Mouse (Mus musculus) forebrain, embryonic 16.5 days (tissue): Measurements from ENCODE around the gene Eno3. TPM values are rescaled to one million over a fixed set of nuclear protein-coding genes. Genes with fewer than 3 reads are reported as not detected.

ENCODE experiments used
- ATAC-seq: fragments of 200-750 bp; cut with Nextera tagmentation; 2 replicates; pipeline ENCODE4 v1.8.0; 2017; ENCODE audit warnings: mild to moderate bottlenecking, moderate library complexity
- H3K27ac ChIP-seq: fragments of 300-500 bp; sonication (generic); 2 replicates; pipeline ENCODE4 v1.5.1; 2014; ENCODE audit warnings: low read length, control low read depth
- H3K27me3 ChIP-seq: fragments of 300-500 bp; sonication (generic); replicated peaks from 2 replicates; pipeline ENCODE4 v1.6.1; 2014; ENCODE audit warnings: low read length; ENCODE audit not compliant: control insufficient read depth, insufficient read depth
- H3K36me3 ChIP-seq: fragments of 300-500 bp; sonication (generic); 2 replicates; pipeline ENCODE4 v1.6.1; 2014; ENCODE audit not compliant: control insufficient read depth, insufficient read depth
- H3K4me1 ChIP-seq: fragments of 300-500 bp; sonication (generic); replicated peaks from 2 replicates; pipeline ENCODE4 v1.6.1; 2014; ENCODE audit warnings: low read length; ENCODE audit not compliant: control insufficient read depth, insufficient read depth
- H3K4me2 ChIP-seq: fragments of 300-500 bp; sonication (generic); 2 replicates; pipeline ENCODE4 v1.6.1; 2014; ENCODE audit warnings: mild to moderate bottlenecking, low read length, control low read depth
- H3K4me3 ChIP-seq: fragments of 300-500 bp; sonication (generic); replicated peaks from 2 replicates; pipeline ENCODE4 v1.5.1; 2014; ENCODE audit warnings: mild to moderate bottlenecking, low read length, control low read depth
- H3K9ac ChIP-seq: fragments of 300-500 bp; sonication (generic); replicated peaks from 2 replicates; pipeline ENCODE4 v1.6.1; 2014; ENCODE audit warnings: low read depth, low read length, control low read depth
- H3K9me3 ChIP-seq: fragments of 300-500 bp; sonication (generic); 2 replicates; pipeline ENCODE4 v1.6.1; 2016; ENCODE audit warnings: low read length; ENCODE audit not compliant: control insufficient read depth
- WGBS: fragments of 180-500 bp; shearing (Covaris S2); extraction: QIAGEN DNeasy Blood & Tissue Kit; methylation state at CpG from one replicate; pipeline ENCODE4 v1.1.7; 2014; 5-methylcytosine and 5-hydroxymethylcytosine counted together
- polyA plus RNA-seq: library from polyadenylated mRNA; unstranded; fragments of >200 nt; fragmentation: Nextera tagmentation; extraction: Ambion mirVana; gene quantifications from 2 replicates; pipeline ENCODE4 v1.2.1, GENCODE M21; 2015

Eno3 gene
- polyA plus RNA-seq, 1 experiment from 2014 or later = 6.5 TPM

DNA sequence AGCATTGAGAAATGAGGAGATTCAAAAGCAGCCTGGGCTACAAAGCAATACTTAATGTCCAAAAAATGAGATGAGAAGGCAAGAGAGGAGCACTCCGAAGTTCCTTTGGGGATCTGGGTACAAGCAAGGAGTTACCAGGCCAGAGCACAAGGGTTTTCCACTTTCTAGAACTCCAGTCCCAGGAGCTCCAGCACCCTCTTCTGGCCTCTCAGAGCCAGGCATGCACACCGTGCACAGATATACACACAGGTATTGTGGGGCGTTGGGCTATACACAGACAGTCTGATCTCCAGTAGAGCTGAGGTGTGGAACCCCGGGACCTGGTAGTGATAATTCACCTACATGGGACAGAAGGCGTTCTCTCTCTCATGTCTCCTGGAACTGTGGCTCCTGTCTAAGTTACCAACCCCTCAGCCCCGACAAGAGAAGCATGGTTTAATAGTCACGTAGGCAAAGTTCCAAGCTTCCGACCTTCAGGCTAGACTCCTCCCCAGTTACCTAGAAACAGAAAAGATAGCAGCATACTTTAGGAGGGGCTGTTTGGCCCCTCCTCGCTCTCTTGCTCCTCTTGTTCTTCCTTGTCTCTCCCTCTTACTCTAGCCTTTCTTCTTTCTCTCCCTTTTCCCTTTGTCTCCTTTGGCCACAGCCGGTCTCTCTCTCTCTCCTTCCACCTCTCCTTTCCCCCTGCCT is 33.8 kb upstream of the Eno3 start:
- ATAC-seq = no peak
- Histone ChIP-seq H3K4me1 (no peaks in the 10 kb centered on the region), H3K9ac (no peak overlapping the region), H3K9me3 (no peaks in the 10 kb centered on the region), H3K36me3 (no peaks in the 10 kb centered on the region), H3K4me3 (no peak overlapping the region), H3K27ac (no peak overlapping the region), H3K4me2 (no peak overlapping the region), H3K27me3 (no peaks in the 10 kb centered on the region)
- 80% methylated on average over 10 of the region's 10 CpGs for WGBS

- Histone ChIP-seq H3K36me3 (no peaks in the 10 kb centered on the region), H3K4me3 (no peak overlapping the region), H3K27me3 (no peaks in the 10 kb centered on the region), H3K9me3 (no peaks in the 10 kb centered on the region), H3K4me1 (no peaks in the 10 kb centered on the region), H3K27ac (no peak overlapping the region), H3K9ac (no peak overlapping the region), H3K4me2 (no peak overlapping the region)
- no peak for ATAC-seq
- 46% methylated on average over 4 of the region's 4 CpGs for WGBS
Measured at GRCm38 (mm10) chr11:70625473-70625872, 31.5 kb upstream of the Eno3 start.

DNA sequence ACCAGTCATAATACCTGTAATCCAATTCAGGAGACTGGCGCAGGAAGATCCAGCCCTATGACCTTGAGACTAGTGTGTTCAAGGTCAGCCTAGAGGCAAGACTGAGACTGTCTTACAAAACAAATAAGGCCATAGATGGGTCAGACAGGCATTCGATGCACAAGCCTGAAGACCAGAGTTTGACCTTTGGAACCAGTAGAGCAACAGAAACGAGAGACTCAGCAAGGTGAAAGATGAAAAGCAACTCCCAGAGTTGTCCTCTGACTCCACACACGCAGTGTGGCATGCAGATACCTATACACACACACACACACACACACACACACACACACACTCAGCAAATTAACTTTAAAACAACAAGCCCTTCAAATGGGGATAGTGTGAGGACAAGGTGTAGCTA is 30.1 kb upstream of the Eno3 start:
- no peaks in the 10 kb centered on the region for H3K9me3 ChIP-seq
- 72% methylated on average over 4 of the region's 4 CpGs for WGBS
- H3K9ac ChIP-seq = no peak overlapping the region
- H3K36me3 ChIP-seq = no peaks in the 10 kb centered on the region
- no peaks in the 10 kb centered on the region for H3K27me3 ChIP-seq
- no peak overlapping the region for H3K4me2 ChIP-seq
- no peak for ATAC-seq
- H3K4me3 ChIP-seq = no peak overlapping the region
- no peak overlapping the region for H3K27ac ChIP-seq
- H3K4me1 ChIP-seq = no peaks in the 10 kb centered on the region

DNA sequence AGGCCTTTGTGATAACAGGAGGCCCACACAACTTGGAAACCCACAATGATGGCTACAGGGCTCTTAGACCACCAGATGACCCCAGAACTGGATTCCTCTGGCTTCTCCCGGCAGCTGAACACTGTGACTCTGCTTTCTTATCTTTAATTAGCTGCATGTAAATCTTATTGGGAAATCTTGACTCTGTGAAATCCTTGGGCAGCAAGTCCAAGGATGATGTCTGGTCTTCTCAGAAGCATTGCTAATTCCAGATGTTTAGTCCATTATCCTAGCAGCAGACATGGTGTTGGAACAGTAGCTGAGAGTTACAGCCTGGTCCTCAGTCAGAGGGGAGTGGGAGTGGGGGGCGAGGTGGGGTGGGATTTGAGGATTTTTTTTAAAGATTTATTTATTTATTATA is 28.6 kb upstream of the Eno3 start:
- Histone ChIP-seq H3K4me1 (no peaks in the 10 kb centered on the region), H3K9me3 (no peaks in the 10 kb centered on the region)
- 77% methylated on average over 2 of the region's 2 CpGs for WGBS

DNA sequence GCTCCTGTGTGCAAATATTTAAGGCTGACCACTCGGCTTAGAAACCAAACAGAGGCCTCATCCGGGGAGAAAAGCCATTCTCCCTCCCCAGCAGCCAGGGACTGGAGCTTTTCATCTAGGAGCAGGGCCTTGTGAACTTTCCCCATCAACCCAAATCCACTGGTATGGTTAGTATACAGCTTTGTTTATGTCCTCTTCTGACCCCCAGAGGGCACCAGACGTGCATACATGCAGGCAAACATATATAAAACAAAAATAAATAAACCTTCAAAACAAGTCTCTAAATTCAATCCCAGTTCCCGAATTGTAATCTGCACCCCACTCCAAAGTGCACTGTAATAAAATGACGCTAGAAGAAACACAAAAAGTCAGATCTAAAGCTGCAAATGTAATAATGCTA is 27.4 kb upstream of the Eno3 start:
- ATAC-seq = no peak
- no peaks in the 10 kb centered on the region for H3K36me3 ChIP-seq
- WGBS = 51% methylated on average over 5 of the region's 5 CpGs

More for the DNA sequence above, 28.6 kb upstream of the Eno3 start:
- no peak for ATAC-seq
- Histone ChIP-seq H3K36me3 (no peaks in the 10 kb centered on the region), H3K9ac (no peak overlapping the region), H3K27ac (no peak overlapping the region), H3K4me2 (no peak overlapping the region), H3K27me3 (no peaks in the 10 kb centered on the region), H3K4me3 (no peak overlapping the region)

GRCm38 (mm10) chr11:70630129-70630528 is 26.9 kb upstream of the Eno3 start:
- Histone ChIP-seq H3K9me3 (no peaks in the 10 kb centered on the region), H3K36me3 (no peaks in the 10 kb centered on the region), H3K27me3 (no peaks in the 10 kb centered on the region), H3K4me1 (no peaks in the 10 kb centered on the region), H3K9ac (no peak overlapping the region), H3K4me2 (no peak overlapping the region), H3K27ac (no peak overlapping the region), H3K4me3 (no peak overlapping the region)
- ATAC-seq = no peak
- 77% methylated on average over 7 of the region's 7 CpGs for WGBS

More for the DNA sequence above, 27.4 kb upstream of the Eno3 start:
- Histone ChIP-seq H3K9me3 (no peaks in the 10 kb centered on the region), H3K9ac (no peak overlapping the region), H3K27ac (no peak overlapping the region), H3K4me3 (no peak overlapping the region), H3K4me2 (no peak overlapping the region), H3K27me3 (no peaks in the 10 kb centered on the region), H3K4me1 (no peaks in the 10 kb centered on the region)

DNA sequence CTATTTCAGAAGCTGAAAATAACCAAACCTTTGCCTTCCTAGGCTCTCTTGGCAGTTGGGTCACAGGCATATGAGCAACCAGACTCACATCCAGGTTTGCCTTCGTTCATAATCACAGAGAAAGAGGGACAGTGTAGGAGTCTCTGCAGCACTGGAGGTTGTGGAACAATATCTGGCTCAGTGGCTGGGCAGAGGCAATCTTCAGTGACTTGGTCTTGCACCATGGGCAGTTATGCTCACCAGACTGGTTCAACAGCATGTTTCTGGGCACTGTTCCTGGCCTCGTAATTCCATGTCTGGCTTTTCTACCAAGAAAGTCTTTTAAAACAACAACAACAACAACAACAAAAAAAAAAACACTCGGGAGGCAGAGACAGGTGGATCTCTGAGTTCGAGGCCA is 21.4 kb upstream of the Eno3 start:
- Histone ChIP-seq H3K9me3 (no peaks in the 10 kb centered on the region), H3K4me3 (no peak overlapping the region), H3K27ac (no peak overlapping the region), H3K4me1 (no peaks in the 10 kb centered on the region), H3K4me2 (no peak overlapping the region), H3K36me3 (no peaks in the 10 kb centered on the region), H3K9ac (no peak overlapping the region), H3K27me3 (no peaks in the 10 kb centered on the region)
- 82% methylated on average over 4 of the region's 4 CpGs for WGBS
- ATAC-seq = no peak

DNA sequence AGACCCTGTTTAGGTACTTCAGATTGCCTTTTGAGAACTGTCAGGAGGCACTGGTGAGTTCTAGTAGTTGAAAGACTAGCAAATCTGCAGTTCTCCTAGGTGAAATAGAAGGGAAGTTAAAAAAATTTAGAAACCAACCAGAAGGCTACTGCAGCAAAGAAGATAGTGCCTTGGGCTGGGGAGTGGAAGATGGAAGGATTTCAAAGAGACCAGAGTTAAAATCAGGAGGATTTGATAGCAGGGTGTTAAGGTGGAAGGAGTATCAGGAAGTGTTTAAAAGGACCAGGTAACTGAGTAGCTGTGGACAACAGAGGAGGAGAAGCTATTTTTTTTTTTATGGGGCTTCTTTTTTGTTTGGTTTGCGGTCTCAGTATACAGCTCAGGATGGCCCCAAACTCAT is 19.2 kb upstream of the Eno3 start:
- Histone ChIP-seq H3K4me3 (no peak overlapping the region), H3K9ac (no peak overlapping the region), H3K4me2 (no peak overlapping the region), H3K9me3 (no peaks in the 10 kb centered on the region), H3K4me1 (no peaks in the 10 kb centered on the region), H3K36me3 (no peaks in the 10 kb centered on the region), H3K27me3 (no peaks in the 10 kb centered on the region), H3K27ac (no peak overlapping the region)
- ATAC-seq = no peak
- WGBS = 82% methylated on average over 1 of the region's 1 CpGs

- ATAC-seq = no peak
- no peaks in the 10 kb centered on the region for H3K36me3 ChIP-seq
- no peaks in the 10 kb centered on the region for H3K9me3 ChIP-seq
- no peak overlapping the region for H3K4me2 ChIP-seq
- H3K9ac ChIP-seq = no peak overlapping the region
- no peaks in the 10 kb centered on the region for H3K27me3 ChIP-seq
- H3K27ac ChIP-seq = no peak overlapping the region
- WGBS = 89% methylated on average over 1 of the region's 1 CpGs
- H3K4me1 ChIP-seq = no peaks in the 10 kb centered on the region
- H3K4me3 ChIP-seq = no peak overlapping the region
Measured at GRCm38 (mm10) chr11:70638293-70638692, 18.7 kb upstream of the Eno3 start.
